Mouse (Mus musculus): ENCODE data around the gene Btbd19. TPM values are rescaled to one million over a fixed set of nuclear protein-coding genes. Genes with fewer than 3 reads are reported as not detected.

Btbd19 gene
- 4.4 and 4.8 TPM in 2 replicates for polyA plus RNA-seq (2016; fragmentation: Nextera tagmentation; extraction: Ambion mirVana)

DNA sequence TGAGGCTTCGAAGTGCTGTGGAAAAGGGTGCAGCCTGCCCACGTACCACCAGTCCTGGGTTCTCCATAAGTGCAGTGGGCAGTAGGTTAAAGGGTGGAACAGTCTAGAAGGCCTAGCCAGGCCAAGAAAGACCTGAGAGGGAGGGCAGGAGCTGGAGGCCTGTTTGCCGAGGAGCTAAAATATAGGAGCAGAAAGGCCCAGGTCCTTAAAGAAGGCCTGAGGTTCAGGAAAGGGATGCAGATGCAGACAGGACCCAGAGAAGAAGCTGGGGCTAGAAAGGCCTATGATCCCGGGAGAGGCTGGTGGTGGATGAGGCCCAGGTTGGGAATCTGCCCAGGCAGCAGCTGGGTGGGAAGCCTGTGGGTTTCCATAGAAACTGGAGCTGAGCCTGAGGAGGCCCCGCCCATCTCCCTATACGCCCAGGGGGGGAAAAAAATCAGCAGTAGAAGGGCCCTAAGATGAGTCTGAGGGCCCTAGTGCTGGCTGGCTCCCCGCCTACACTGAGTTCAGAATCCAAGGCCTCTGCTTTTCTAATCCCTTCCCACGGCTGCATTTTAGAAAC, at the start of gene Btbd19:
TSS of gene Btbd19 (minus strand) at position 378 of the 562 bp plus-strand sequence.
- Histone ChIP-seq H3K9me3 (no peaks in the 10 kb centered on the region), H3K4me1 (replicated peaks) (peaks cover 58% of the 10 kb centered on the region), H3K36me3 (peaks cover 38% of the 10 kb centered on the region), H3K27ac (peak within 1 kb of the TSS; percentile 87), H3K4me3 (peak within 1 kb of the TSS; percentile 14; the same call in 1 of the 2 replicates), H3K27me3 (ENCODE audit: insufficient read depth, poor library complexity, severe bottlenecking) (0 out of 2 replicates have a peak, but pooled peaks cover 3% of the 10 kb centered on the region)
- WGBS = 35% methylated on average over 8 of the region's 8 CpGs
- DNase-seq (ENCODE audit: low spot score) = peak; percentile 60

DNA sequence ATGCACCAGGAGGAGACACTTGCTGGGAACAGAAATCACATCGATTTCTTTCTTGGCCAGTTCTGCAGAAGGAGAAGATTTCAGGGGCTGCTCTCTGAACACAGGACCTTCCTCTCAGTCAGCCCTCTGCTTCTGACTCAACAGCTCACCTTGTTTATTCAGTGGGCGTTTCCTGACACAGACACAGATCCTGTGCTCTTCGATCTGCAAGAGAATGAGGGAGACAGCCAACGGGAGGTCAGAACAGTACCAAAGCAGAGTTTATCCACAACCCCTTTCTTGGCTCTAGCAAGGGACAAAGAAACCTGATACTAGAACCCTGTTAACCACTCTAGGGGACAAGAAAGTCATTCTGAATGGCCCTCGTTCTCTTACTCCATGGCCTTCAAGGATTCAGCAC, 44.4 kb upstream of the Btbd19 start:
- peaks cover 100% of the 10 kb centered on the region for H3K36me3 ChIP-seq
- H3K27ac ChIP-seq = no peak overlapping the region
- DNase-seq (ENCODE audit: low spot score) = no peak
- H3K4me3 ChIP-seq = no peak overlapping the region
- H3K27me3 ChIP-seq (ENCODE audit: insufficient read depth, poor library complexity, severe bottlenecking) = no peaks in the 10 kb centered on the region
- 94% methylated on average over 5 of the region's 5 CpGs for WGBS
- no peaks in the 10 kb centered on the region for H3K4me1 ChIP-seq (replicated peaks)
- H3K9me3 ChIP-seq = no peaks in the 10 kb centered on the region

DNA sequence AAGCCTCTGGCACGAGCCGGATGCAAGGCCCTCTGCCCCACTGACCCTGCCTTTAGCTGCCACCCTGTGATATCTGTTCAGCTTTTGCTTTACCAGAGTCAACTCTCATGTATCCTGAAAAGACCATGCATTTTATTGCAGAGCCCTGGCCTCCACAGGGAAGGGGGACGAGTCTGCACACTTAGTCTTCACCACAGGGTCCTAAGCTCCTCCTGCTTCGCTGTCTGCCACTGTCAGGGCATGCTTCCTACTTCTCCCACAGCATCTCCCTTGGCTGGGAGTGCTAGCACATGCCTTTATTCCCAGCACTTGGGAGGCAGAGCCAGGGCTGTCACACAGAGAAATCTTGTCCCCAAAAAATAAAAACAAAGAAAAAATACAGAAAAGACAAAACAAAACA, 35.7 kb upstream of the Btbd19 start:
- H3K9me3 ChIP-seq = no peaks in the 10 kb centered on the region
- DNase-seq (ENCODE audit: low spot score) = no peak
- peaks cover 79% of the 10 kb centered on the region for H3K36me3 ChIP-seq
- H3K4me3 ChIP-seq = no peak overlapping the region
- H3K4me1 ChIP-seq (replicated peaks) = no peaks in the 10 kb centered on the region
- H3K27me3 ChIP-seq (ENCODE audit: insufficient read depth, poor library complexity, severe bottlenecking) = no peaks in the 10 kb centered on the region
- no peak overlapping the region for H3K27ac ChIP-seq
- 81% methylated on average over 4 of the region's 4 CpGs for WGBS

DNA sequence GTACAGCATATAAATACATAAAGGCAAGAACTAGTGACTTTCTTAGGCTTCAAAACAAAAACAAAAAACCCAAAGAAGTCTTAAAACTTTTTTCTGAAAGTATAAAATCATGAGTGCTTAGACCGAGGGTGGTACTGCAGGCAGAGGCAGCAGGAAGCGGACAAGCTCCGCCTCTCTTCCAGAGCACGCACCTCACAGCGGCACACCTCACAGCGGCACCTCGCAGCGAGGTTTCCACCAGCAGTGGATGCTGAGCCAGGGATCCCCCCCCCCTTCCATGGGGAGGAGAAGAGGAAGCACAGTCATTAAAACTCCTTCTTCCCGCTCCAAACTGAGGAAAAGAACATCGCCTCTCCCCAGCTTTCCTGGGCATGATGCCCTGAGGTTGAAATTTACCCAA, 34.1 kb upstream of the Btbd19 start:
- WGBS = 87% methylated on average over 10 of the region's 10 CpGs
- H3K4me3 ChIP-seq = no peak overlapping the region
- H3K27me3 ChIP-seq (ENCODE audit: insufficient read depth, poor library complexity, severe bottlenecking) = no peaks in the 10 kb centered on the region
- peaks cover 4% of the 10 kb centered on the region; the same call in 1 of the 2 replicates for H3K4me1 ChIP-seq (replicated peaks)
- no peak overlapping the region for H3K27ac ChIP-seq
- peaks cover 71% of the 10 kb centered on the region for H3K36me3 ChIP-seq
- no peak for DNase-seq (ENCODE audit: low spot score)
- H3K9me3 ChIP-seq = no peaks in the 10 kb centered on the region

DNA sequence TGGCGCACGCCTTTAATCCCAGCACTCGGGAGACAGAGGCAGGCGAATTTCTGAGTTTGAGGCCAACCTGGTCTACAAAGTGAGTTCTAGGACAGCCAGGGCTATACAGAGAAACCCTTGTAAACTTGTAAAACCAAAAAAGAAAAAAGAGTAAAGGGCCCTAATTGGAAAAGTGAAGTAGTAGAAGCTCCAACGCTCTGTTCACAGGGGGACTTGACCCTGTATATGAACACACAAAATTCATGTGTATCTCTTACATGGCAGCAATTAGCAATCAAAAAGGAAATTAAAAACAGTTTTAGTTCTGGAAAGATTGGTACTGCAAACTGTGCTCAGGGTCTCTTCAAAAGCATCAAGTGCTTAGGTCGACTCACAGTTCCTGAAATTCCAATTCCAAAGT, 30.8 kb upstream of the Btbd19 start:
- Histone ChIP-seq H3K4me1 (replicated peaks) (peaks cover 26% of the 10 kb centered on the region), H3K36me3 (peaks cover 70% of the 10 kb centered on the region), H3K27me3 (ENCODE audit: insufficient read depth, poor library complexity, severe bottlenecking) (no peaks in the 10 kb centered on the region), H3K4me3 (peak overlapping the region; percentile 98), H3K27ac (peak overlapping the region; percentile 99), H3K9me3 (no peaks in the 10 kb centered on the region)
- DNase-seq (ENCODE audit: low spot score) = no peak
- WGBS = 34% methylated on average over 6 of the region's 6 CpGs

DNA sequence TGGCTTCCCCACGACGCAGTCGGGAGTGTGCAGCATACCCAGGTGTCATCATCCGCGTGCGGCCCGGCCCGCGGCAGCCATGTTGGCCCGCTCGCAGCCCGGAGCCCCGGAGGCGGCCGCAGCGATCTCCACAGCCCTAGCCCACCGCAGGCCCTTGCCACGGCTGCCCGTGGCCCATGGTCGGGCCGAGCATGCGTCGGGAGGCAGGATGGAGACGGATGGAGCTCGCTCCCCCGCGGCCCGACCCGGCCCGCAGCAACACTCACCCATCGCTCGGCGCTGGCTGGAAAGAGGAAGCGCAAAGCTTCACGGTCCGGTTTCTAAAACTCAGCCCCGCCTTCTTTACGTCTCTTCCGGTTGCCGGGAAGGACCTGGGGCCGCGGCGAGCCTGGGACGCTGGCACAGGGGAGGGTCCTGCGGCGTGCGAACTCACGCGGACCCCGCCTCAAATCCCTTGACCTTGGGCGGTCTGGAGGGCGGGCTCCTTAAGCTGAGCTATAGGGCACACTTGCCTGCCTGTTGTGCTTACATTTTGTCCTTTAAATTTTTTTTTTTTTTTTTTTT, 30.3 kb upstream of the Btbd19 start, which contains the start of gene Rps8:
TSS of gene Rps8 (minus strand) at position 452 of the 564 bp plus-strand sequence.
- peak; percentile 91 for DNase-seq (ENCODE audit: low spot score)
- under 1% methylated on average over 52 of the region's 52 CpGs for WGBS
- H3K36me3 ChIP-seq = peaks cover 70% of the 10 kb centered on the region
- peak within 1 kb of the TSS; percentile 99 for H3K27ac ChIP-seq
- no peaks in the 10 kb centered on the region for H3K9me3 ChIP-seq
- no peaks in the 10 kb centered on the region for H3K27me3 ChIP-seq (ENCODE audit: insufficient read depth, poor library complexity, severe bottlenecking)
- peak within 1 kb of the TSS; percentile 98 for H3K4me3 ChIP-seq
- peaks cover 26% of the 10 kb centered on the region for H3K4me1 ChIP-seq (replicated peaks)

DNA sequence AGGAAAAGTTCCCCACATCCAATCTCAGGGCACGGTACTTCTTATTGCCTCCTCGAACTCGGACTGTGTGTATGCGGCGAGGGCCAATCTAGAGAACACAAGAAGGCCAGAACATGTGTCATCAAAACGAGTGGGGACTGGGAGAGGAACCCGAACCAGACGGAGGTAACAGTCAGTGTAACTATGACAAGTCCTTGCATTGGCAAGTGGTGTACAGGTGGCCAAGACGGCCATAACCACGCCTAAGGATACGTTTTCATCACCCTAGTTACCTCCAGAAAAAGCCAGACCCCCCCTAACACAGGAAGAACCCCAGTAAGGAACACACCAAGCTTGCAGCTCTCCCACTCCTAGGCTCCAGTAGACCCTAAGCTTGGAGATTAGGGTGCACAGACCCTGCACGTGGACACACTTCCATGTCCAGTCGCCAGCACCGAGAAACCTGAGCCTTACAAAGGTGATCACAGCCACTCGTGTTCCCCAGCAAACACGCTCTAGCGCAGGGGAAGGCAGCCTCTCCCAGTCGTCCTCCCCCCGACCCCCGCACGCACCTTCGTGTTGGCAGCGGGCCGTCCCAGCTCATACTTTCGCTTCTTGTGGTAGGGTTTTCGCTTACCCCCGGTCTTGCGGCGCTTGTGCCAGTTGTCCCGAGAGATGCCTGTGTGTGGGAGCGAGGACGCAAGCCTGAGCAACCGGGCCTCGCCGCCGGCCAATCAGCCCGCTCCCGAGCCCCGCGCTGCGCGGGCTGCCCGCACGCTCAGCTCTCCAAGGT, 29.7 kb upstream of the Btbd19 start:
- no peak for DNase-seq (ENCODE audit: low spot score)
- H3K36me3 ChIP-seq = peaks cover 70% of the 10 kb centered on the region
- H3K4me1 ChIP-seq (replicated peaks) = peaks cover 26% of the 10 kb centered on the region
- 3% methylated on average over 44 of the region's 44 CpGs for WGBS
- H3K9me3 ChIP-seq = no peaks in the 10 kb centered on the region
- peak overlapping the region; percentile 99 for H3K27ac ChIP-seq
- H3K4me3 ChIP-seq = peak overlapping the region; percentile 98
- no peaks in the 10 kb centered on the region for H3K27me3 ChIP-seq (ENCODE audit: insufficient read depth, poor library complexity, severe bottlenecking)

DNA sequence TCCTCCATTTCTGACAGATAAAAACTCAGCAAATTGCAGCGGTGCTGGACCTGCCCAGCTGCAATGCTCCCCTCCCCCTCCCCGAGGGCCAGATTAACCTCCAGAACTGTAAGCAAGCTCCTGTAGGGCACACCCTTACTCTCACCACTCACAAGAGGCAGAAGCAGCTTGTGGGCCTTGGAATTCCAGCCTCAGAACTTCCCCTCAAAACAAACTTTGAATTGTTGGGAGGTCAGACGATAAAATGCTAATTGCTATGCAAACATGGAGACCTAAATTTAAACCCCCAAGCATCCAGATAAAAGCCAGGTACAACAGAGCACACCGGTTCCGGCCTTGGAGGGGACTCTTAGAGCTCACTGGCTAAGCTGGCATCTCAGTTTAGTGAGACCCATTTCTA, 27.2 kb upstream of the Btbd19 start:
- Histone ChIP-seq H3K4me1 (replicated peaks) (peaks cover 26% of the 10 kb centered on the region), H3K27me3 (ENCODE audit: insufficient read depth, poor library complexity, severe bottlenecking) (no peaks in the 10 kb centered on the region), H3K4me3 (peak overlapping the region; percentile 11; the same call in 1 of the 2 replicates), H3K9me3 (no peaks in the 10 kb centered on the region), H3K36me3 (peaks cover 75% of the 10 kb centered on the region), H3K27ac (no peak overlapping the region)
- no peak for DNase-seq (ENCODE audit: low spot score)
- 87% methylated on average over 5 of the region's 5 CpGs for WGBS

DNA sequence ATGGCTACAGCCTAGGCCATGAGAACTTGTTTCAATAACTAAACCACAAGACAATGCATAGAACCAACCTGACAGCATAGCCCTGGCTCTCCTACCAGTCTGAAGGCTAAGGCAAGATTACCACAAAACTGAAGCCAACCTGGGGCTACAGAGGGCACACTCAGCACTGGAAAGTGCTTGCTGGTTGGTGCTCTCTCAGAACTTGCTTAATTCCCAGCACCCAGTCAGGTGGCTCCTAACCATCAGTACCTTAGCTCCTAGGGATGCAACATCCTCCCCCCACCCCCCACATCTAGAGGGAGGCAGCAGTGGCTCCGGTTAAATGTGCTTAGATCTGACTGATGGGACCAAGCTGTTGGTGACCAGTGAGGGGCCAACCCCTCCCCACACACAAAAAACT, 25.9 kb upstream of the Btbd19 start:
- Histone ChIP-seq H3K36me3 (peaks cover 79% of the 10 kb centered on the region), H3K27ac (no peak overlapping the region)

DNA sequence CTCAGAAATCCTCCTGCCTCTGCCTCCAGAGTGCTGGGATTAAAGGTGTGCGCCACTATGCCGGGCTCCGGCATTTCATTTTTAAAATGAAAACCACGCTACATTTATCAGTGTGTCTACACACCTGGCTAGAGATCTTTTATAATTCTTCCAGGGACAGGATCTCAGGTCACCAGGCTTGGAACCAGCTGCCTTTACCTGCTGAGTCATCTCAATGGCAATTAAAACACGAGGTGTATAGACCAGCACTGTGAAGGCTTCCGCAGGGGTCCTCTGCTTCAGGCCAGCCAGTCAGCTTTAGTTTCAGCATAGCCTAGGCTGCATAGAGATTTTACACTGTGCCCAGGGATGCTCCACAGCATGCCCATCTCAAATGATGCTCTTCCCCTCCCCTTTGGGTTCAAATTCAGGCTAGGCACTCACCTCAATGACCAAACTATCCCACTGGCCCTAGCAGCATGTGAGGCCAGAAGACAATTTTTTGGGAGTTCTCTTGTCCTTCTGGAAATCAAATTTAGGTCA, 24.7 kb upstream of the Btbd19 start:
- H3K36me3 ChIP-seq = peaks cover 78% of the 10 kb centered on the region
- no peaks in the 10 kb centered on the region for H3K27me3 ChIP-seq (ENCODE audit: insufficient read depth, poor library complexity, severe bottlenecking)
- no peak overlapping the region for H3K4me3 ChIP-seq
- no peak for DNase-seq (ENCODE audit: low spot score)
- H3K9me3 ChIP-seq = no peaks in the 10 kb centered on the region
- WGBS = 90% methylated on average over 6 of the region's 6 CpGs
- peaks cover 30% of the 10 kb centered on the region for H3K4me1 ChIP-seq (replicated peaks)
- H3K27ac ChIP-seq = no peak overlapping the region

More for the DNA sequence above, 25.9 kb upstream of the Btbd19 start:
- H3K9me3 ChIP-seq = no peaks in the 10 kb centered on the region
- peaks cover 26% of the 10 kb centered on the region for H3K4me1 ChIP-seq (replicated peaks)
- no peak overlapping the region for H3K4me3 ChIP-seq
- DNase-seq (ENCODE audit: low spot score) = no peak
- WGBS = 89% methylated on average over 1 of the region's 1 CpGs
- H3K27me3 ChIP-seq (ENCODE audit: insufficient read depth, poor library complexity, severe bottlenecking) = no peaks in the 10 kb centered on the region

DNA sequence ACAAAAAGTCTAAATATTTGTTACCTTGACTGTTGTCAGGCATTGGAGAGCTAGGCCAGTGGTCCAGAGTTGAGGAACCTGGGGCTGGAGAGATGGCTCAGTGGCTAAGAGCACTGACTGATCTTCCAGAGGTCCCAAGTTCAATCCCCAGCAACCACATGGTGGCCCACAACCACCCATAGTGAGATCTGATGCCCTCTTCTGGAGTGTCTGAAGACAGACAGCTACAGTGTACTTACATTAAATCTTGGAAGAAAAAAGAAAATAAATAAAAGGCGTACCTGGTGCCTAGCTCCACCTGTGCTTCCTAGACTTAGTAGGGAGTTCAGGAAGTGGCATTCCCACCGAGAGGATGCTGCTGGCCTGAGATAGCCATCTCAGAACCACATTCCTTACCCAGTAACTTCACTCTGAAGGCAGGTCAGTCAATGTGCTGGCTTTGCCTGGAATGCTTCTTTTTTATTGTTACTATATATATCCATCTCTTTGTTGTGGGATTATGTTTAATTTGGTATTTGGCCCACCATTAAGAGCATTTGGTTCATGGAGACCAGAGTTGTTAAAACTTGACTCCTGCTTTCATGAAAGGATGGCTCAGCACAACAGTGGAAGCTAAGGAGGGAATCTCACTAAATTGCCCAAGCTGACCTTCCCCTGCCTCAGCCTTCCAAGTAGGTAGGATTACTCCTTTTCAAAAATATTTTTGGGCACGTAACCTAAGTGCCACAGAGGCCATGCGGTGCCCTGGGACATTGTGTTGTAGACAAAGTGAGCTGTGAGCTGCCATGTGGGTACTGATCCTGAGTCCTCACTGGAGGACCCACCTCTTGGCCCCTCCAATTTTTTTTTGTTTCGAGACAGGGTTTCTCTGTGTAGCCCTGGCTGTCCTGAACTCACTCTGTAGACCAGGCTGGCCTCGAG, 24.0 kb upstream of the Btbd19 start:
- H3K4me3 ChIP-seq = no peak overlapping the region
- no peak for DNase-seq (ENCODE audit: low spot score)
- peaks cover 25% of the 10 kb centered on the region for H3K4me1 ChIP-seq (replicated peaks)
- WGBS = 71% methylated on average over 6 of the region's 6 CpGs
- H3K27ac ChIP-seq = no peak overlapping the region
- H3K36me3 ChIP-seq = peaks cover 71% of the 10 kb centered on the region
- no peaks in the 10 kb centered on the region for H3K9me3 ChIP-seq
- H3K27me3 ChIP-seq (ENCODE audit: insufficient read depth, poor library complexity, severe bottlenecking) = no peaks in the 10 kb centered on the region

DNA sequence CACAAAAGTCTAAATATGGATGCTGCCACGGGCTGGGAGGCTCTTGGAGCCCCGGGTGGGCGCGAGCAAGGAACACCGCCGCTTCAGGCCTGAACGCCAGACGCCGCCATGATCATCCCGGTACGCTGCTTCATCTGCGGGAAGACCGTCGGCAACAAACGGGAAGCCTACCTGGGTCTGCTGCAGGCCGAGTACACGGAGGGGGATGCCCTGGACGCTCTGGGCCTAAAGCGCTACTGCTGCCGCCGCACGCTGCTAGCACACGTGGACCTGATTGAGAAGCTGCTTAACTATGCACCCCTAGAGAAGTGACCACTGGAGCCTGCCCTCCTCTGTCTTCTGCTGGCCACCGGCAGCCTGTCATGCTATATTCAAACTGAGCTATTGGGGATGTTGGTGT, 23.3 kb upstream of the Btbd19 start:
- no peak overlapping the region for H3K4me3 ChIP-seq
- no peak for DNase-seq (ENCODE audit: low spot score)
- H3K9me3 ChIP-seq = no peaks in the 10 kb centered on the region
- peaks cover 17% of the 10 kb centered on the region for H3K4me1 ChIP-seq (replicated peaks)
- 73% methylated on average over 24 of the region's 24 CpGs for WGBS
- H3K27ac ChIP-seq = no peak overlapping the region
- no peaks in the 10 kb centered on the region for H3K27me3 ChIP-seq (ENCODE audit: insufficient read depth, poor library complexity, severe bottlenecking)
- H3K36me3 ChIP-seq = peaks cover 63% of the 10 kb centered on the region

Measured in hindbrain, embryonic 10.5 days (tissue).